Mouse (Mus musculus): ENCODE measurements at regions not wholly inside any gene's neighbourhood (a gene's known extent, or its start where the extent isn't known, plus 50 kb on each side); places are given as distances from the start of the nearest gene placed in this dataset.

DNA sequence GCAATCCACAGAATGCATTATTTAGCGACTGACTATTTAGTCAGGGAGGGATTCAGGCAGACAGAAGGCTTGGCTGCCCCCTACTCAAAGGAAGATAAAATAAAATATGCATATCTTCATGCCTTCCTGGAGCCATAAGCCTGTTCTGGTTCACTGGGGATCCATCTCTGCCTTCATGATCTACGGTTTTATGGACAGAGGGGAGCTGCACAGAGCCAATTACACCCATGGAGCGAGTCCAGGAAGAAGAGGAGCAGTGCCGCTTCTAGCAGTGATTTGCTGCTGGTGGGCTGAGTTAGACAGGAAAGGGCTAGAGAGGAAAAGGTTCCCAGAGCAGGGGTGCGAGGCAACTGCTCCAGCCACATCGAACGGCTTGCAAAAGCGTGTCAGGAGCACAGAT, 248.2 kb upstream of the Camk1g start:
- H3K4me3 ChIP-seq (ENCODE audit: low read depth, low read length), result no peak overlapping the region
- H3K4me2 ChIP-seq (ENCODE audit: low read depth, low read length), result no peak overlapping the region
- peaks cover 12% of the 10 kb centered on the region; the same call in 1 of the 2 replicates for H3K4me1 ChIP-seq (ENCODE audit: control insufficient read depth, insufficient read depth, low read length)
- H3K27me3 ChIP-seq (ENCODE audit: control insufficient read depth, insufficient read depth, low read length), result no peaks in the 10 kb centered on the region
- H3K9ac ChIP-seq (replicated peaks; ENCODE audit: low read depth, low read length), result no peak overlapping the region
- peak overlapping the region; percentile 61 for H3K27ac ChIP-seq (ENCODE audit: low read depth, low read length)
- no peaks in the 10 kb centered on the region for H3K36me3 ChIP-seq (ENCODE audit: control insufficient read depth, insufficient read depth, low read length)
- ATAC-seq (ENCODE audit: low read depth), result peak; percentile 87
- H3K9me3 ChIP-seq (ENCODE audit: control insufficient read depth, low read length), result no peaks in the 10 kb centered on the region
- 16% methylated on average over 8 of the region's 8 CpGs for WGBS

DNA sequence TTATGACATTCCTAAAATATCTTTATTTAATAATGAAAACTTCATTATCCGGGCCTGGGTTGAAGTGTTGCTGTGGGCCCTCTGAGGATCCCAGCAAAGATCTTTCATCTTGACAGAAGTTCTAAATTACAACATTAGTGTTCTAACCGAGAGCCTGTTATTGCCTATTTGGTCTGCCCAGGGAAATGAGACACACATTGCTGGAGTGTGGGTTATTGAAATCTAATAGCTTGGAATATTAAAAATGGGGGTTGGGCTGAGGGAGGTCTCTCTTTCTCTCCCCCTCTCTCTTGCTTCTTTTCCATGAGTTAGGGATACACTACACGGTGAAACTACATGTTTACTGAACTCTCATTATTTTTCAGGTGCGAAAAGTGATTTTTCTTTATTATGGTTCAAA, 240.4 kb upstream of the Camk1g start:
- Histone ChIP-seq H3K36me3 (ENCODE audit: control insufficient read depth, insufficient read depth, low read length) (no peaks in the 10 kb centered on the region), H3K27ac (ENCODE audit: low read depth, low read length) (no peak overlapping the region), H3K27me3 (ENCODE audit: control insufficient read depth, insufficient read depth, low read length) (no peaks in the 10 kb centered on the region), H3K4me1 (ENCODE audit: control insufficient read depth, insufficient read depth, low read length) (0 out of 2 replicates have a peak, but pooled peaks cover 2% of the 10 kb centered on the region), H3K9ac (replicated peaks; ENCODE audit: low read depth, low read length) (no peak overlapping the region), H3K4me3 (ENCODE audit: low read depth, low read length) (no peak overlapping the region), H3K9me3 (ENCODE audit: control insufficient read depth, low read length) (no peaks in the 10 kb centered on the region), H3K4me2 (ENCODE audit: low read depth, low read length) (no peak overlapping the region)
- peak; percentile 51; the same call in 1 of the 2 replicates for ATAC-seq (ENCODE audit: low read depth)
- 63% methylated on average over 4 of the region's 4 CpGs for WGBS

DNA sequence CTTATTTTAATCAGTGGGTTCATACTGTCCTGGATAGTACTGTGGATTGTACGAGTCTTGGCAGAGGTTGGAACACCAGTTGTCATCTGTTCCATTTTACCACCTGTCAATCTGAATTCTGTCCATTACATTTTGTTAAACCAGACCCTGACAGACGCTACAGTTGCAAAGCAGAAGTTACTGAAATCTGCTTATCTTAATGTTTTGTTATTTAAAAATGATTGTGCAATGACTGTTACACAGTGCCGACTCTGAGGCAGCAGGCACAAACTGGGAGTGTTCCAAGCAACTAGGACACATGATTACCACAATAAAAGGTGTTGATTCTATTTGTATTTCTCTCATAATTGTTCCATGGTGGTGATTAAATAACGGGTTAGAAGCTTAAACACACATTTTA, 229.8 kb upstream of the Camk1g start:
- H3K27ac ChIP-seq (ENCODE audit: low read depth, low read length), result no peak overlapping the region
- no peaks in the 10 kb centered on the region for H3K4me1 ChIP-seq (ENCODE audit: control insufficient read depth, insufficient read depth, low read length)
- H3K4me3 ChIP-seq (ENCODE audit: low read depth, low read length), result no peak overlapping the region
- H3K4me2 ChIP-seq (ENCODE audit: low read depth, low read length), result no peak overlapping the region
- 89% methylated on average over 4 of the region's 4 CpGs for WGBS
- no peaks in the 10 kb centered on the region for H3K27me3 ChIP-seq (ENCODE audit: control insufficient read depth, insufficient read depth, low read length)
- no peaks in the 10 kb centered on the region for H3K9me3 ChIP-seq (ENCODE audit: control insufficient read depth, low read length)
- no peak overlapping the region for H3K9ac ChIP-seq (replicated peaks; ENCODE audit: low read depth, low read length)
- no peaks in the 10 kb centered on the region for H3K36me3 ChIP-seq (ENCODE audit: control insufficient read depth, insufficient read depth, low read length)
- ATAC-seq (ENCODE audit: low read depth), result no peak

DNA sequence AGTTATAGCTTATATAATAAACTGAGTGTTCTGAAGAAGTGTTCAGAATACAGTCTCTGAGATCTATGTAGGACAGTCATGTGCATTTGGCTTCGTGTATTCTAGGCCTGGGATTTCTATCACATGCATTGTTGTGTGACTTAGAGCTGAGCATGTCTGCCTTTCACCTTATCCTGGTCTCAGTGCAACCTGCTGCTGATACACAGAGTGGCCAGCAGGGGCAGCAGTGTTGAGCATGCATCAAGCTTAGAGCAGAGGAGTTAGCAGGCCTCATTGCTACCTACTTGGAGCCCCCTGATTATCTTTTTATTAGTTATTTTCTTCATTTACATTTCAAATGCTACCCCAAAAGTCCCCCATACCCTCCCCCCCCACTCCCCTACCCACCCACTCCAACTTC, 229.1 kb upstream of the Camk1g start:
- H3K4me1 ChIP-seq (ENCODE audit: control insufficient read depth, insufficient read depth, low read length), result no peaks in the 10 kb centered on the region
- H3K27ac ChIP-seq (ENCODE audit: low read depth, low read length), result no peak overlapping the region
- no peak for ATAC-seq (ENCODE audit: low read depth)
- H3K36me3 ChIP-seq (ENCODE audit: control insufficient read depth, insufficient read depth, low read length), result no peaks in the 10 kb centered on the region
- 49% methylated on average over 1 of the region's 1 CpGs for WGBS
- no peak overlapping the region for H3K9ac ChIP-seq (replicated peaks; ENCODE audit: low read depth, low read length)
- H3K9me3 ChIP-seq (ENCODE audit: control insufficient read depth, low read length), result no peaks in the 10 kb centered on the region
- H3K4me3 ChIP-seq (ENCODE audit: low read depth, low read length), result no peak overlapping the region
- H3K27me3 ChIP-seq (ENCODE audit: control insufficient read depth, insufficient read depth, low read length), result no peaks in the 10 kb centered on the region
- no peak overlapping the region for H3K4me2 ChIP-seq (ENCODE audit: low read depth, low read length)

DNA sequence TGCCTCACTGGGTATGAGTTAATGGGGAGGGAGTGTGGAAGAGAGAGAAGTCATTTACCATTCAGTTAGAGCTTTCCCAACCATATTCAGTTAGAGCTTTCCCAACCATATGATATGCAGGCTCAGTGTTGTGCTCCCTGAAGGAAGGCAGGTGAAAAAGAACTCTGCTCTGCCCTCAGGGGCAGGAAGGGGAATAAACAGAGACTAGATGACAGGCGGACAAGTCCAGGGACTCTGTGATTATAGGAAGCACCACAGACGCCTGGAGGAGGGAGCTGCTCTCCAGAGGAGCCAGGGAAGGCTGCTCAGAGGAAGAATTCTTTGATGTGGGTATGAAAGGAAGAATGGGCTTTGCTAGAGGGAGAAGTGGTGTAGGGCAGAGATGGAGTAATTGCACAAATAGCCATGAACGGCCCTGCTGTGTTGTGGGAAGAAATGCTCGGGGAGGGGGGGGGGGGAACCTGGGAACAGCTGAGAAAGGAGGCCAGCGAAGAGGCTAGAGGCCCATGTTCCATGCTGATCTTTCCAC, 220.3 kb upstream of the Camk1g start:
- H3K4me2 ChIP-seq (ENCODE audit: low read depth, low read length), result no peak overlapping the region
- H3K9me3 ChIP-seq (ENCODE audit: control insufficient read depth, low read length), result no peaks in the 10 kb centered on the region
- peaks cover 16% of the 10 kb centered on the region; the same call in 1 of the 2 replicates for H3K4me1 ChIP-seq (ENCODE audit: control insufficient read depth, insufficient read depth, low read length)
- 14% methylated on average over 5 of the region's 5 CpGs for WGBS
- no peak overlapping the region for H3K4me3 ChIP-seq (ENCODE audit: low read depth, low read length)
- ATAC-seq (ENCODE audit: low read depth), result no peak
- H3K27me3 ChIP-seq (ENCODE audit: control insufficient read depth, insufficient read depth, low read length), result no peaks in the 10 kb centered on the region
- no peak overlapping the region for H3K27ac ChIP-seq (ENCODE audit: low read depth, low read length)
- H3K9ac ChIP-seq (replicated peaks; ENCODE audit: low read depth, low read length), result no peak overlapping the region
- H3K36me3 ChIP-seq (ENCODE audit: control insufficient read depth, insufficient read depth, low read length), result no peaks in the 10 kb centered on the region

DNA sequence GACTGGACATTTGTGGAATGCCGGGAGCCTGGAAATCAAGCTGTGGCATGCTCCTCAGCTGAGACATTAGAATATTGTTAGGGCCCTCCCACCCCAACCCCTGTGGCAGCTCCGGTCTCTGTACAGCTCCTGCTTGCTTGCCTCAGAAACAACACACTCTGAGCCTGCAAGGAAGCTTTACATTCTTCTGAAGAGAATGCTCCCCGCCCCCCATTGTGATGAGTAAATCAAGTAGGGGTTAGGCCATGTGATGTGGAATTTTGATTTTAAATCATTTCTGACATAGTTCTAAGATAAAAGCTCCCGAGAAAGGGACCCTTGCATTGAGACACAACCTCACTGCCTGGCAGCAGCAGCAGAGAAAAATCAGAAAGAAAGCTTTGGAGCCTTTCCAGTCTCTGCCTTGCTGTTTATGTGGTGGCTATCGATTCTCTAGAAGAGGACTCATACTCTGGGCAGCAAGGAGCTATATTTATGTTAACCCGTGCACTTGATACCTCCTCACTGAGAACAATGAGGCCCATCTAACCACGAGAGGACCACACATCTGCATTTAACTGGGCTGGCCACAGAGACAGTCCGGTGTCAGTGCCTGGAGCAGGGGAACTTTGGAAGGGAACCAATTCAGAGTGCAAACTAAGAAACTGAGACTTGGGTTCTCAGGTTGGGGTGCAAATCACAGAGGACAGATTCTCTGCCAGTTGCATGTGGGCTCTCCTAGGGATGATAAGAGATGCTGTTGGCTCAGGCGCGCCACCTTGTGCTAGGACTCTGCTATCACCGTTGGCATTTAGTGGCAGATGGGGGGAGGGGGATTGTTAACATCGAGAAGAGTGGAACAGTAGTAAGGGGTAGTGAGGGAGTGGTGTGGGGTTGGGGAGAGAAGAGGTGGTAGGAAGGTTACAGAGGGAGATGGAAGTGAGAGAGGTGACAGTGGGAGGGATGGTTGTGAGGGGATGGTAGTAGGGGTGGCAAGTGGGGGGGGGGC, 218.7 kb upstream of the Camk1g start:
- no peak overlapping the region for H3K4me3 ChIP-seq (ENCODE audit: low read depth, low read length)
- WGBS, result 18% methylated on average over 12 of the region's 12 CpGs
- peak overlapping the region; percentile 55 for H3K27ac ChIP-seq (ENCODE audit: low read depth, low read length)
- no peaks in the 10 kb centered on the region for H3K36me3 ChIP-seq (ENCODE audit: control insufficient read depth, insufficient read depth, low read length)
- peaks cover 16% of the 10 kb centered on the region; the same call in 1 of the 2 replicates for H3K4me1 ChIP-seq (ENCODE audit: control insufficient read depth, insufficient read depth, low read length)
- no peaks in the 10 kb centered on the region for H3K9me3 ChIP-seq (ENCODE audit: control insufficient read depth, low read length)
- H3K4me2 ChIP-seq (ENCODE audit: low read depth, low read length), result no peak overlapping the region
- ATAC-seq (ENCODE audit: low read depth), result peak; percentile 68
- no peaks in the 10 kb centered on the region for H3K27me3 ChIP-seq (ENCODE audit: control insufficient read depth, insufficient read depth, low read length)
- no peak overlapping the region for H3K9ac ChIP-seq (replicated peaks; ENCODE audit: low read depth, low read length)

DNA sequence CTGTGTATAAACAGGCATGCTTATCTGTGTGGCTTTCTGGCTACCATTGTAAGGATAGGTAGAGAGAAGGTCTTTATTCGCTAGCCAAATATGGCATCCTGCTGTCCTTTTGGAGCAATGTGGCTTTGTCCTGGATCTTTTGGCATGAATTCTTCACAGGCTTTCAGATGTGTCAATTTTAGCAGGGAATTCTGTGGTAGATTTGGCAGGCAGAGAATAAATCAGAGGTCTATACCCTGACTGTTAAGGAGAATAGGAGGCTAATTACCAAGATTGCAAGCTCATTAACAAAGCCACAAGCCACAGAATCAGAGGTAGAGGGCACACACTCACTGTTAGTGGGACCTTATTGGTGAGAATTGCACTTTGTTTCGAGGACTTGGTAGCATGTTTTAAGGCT, 217.2 kb upstream of the Camk1g start:
- Histone ChIP-seq H3K9me3 (ENCODE audit: control insufficient read depth, low read length) (no peaks in the 10 kb centered on the region), H3K4me2 (ENCODE audit: low read depth, low read length) (no peak overlapping the region), H3K4me3 (ENCODE audit: low read depth, low read length) (no peak overlapping the region), H3K27ac (ENCODE audit: low read depth, low read length) (no peak overlapping the region), H3K27me3 (ENCODE audit: control insufficient read depth, insufficient read depth, low read length) (no peaks in the 10 kb centered on the region), H3K4me1 (ENCODE audit: control insufficient read depth, insufficient read depth, low read length) (peaks cover 16% of the 10 kb centered on the region; the same call in 1 of the 2 replicates), H3K9ac (replicated peaks; ENCODE audit: low read depth, low read length) (no peak overlapping the region), H3K36me3 (ENCODE audit: control insufficient read depth, insufficient read depth, low read length) (no peaks in the 10 kb centered on the region)
- 77% methylated on average over 2 of the region's 2 CpGs for WGBS
- no peak for ATAC-seq (ENCODE audit: low read depth)

DNA sequence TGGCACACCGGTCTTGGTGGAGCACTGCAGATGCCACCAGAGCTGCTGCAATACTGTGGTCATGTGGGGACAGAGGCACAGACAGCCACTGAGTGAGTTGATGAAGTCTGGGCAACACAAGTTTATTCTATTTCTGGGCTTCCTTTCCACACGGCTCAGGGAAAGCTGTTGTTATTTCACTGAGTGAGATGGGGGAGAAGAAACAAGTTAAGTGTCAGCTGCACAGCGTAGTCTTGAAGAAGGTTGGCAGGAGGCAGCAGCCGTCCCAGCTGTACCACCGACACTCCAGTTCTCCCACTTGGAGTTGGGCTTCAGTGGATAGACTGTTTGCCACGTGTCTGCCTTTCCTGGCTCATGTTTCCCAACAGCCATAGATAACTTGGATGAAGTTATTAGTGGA, 216.8 kb upstream of the Camk1g start:
- Histone ChIP-seq H3K9me3 (ENCODE audit: control insufficient read depth, low read length) (no peaks in the 10 kb centered on the region), H3K27me3 (ENCODE audit: control insufficient read depth, insufficient read depth, low read length) (no peaks in the 10 kb centered on the region), H3K9ac (replicated peaks; ENCODE audit: low read depth, low read length) (no peak overlapping the region), H3K4me1 (ENCODE audit: control insufficient read depth, insufficient read depth, low read length) (peaks cover 16% of the 10 kb centered on the region; the same call in 1 of the 2 replicates), H3K4me3 (ENCODE audit: low read depth, low read length) (no peak overlapping the region), H3K36me3 (ENCODE audit: control insufficient read depth, insufficient read depth, low read length) (no peaks in the 10 kb centered on the region), H3K27ac (ENCODE audit: low read depth, low read length) (no peak overlapping the region), H3K4me2 (ENCODE audit: low read depth, low read length) (no peak overlapping the region)
- 86% methylated on average over 6 of the region's 6 CpGs for WGBS
- no peak for ATAC-seq (ENCODE audit: low read depth)

DNA sequence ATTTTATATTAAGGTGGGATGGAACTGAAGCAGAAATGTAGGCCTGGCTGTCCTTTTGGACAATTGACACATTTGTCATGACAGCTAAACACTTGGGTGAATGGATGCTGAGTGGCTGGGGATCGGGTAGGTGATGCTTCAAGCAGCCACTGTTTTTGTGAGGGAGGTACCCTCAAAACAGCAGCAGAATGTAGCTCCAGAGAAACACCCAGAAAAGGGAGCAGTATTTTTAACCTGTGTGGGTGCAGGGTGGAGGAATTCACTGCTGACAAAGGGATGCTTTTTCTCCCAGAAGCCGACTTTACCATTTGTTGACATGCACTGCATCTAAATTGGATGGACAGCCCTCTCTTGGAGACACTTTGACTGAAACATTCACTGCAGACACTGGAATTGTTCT, 213.7 kb upstream of the Camk1g start:
- H3K27me3 ChIP-seq (ENCODE audit: control insufficient read depth, insufficient read depth, low read length), result no peaks in the 10 kb centered on the region
- no peaks in the 10 kb centered on the region for H3K36me3 ChIP-seq (ENCODE audit: control insufficient read depth, insufficient read depth, low read length)
- ATAC-seq (ENCODE audit: low read depth), result no peak
- peaks cover 8% of the 10 kb centered on the region; the same call in 1 of the 2 replicates for H3K4me1 ChIP-seq (ENCODE audit: control insufficient read depth, insufficient read depth, low read length)
- no peak overlapping the region for H3K4me3 ChIP-seq (ENCODE audit: low read depth, low read length)
- H3K27ac ChIP-seq (ENCODE audit: low read depth, low read length), result no peak overlapping the region
- WGBS, result 73% methylated on average over 2 of the region's 2 CpGs
- H3K9me3 ChIP-seq (ENCODE audit: control insufficient read depth, low read length), result no peaks in the 10 kb centered on the region
- H3K9ac ChIP-seq (replicated peaks; ENCODE audit: low read depth, low read length), result no peak overlapping the region
- H3K4me2 ChIP-seq (ENCODE audit: low read depth, low read length), result no peak overlapping the region
